Comparison of ENCODE assay signal across 1 mouse cellular context in the genomic region with DNA sequence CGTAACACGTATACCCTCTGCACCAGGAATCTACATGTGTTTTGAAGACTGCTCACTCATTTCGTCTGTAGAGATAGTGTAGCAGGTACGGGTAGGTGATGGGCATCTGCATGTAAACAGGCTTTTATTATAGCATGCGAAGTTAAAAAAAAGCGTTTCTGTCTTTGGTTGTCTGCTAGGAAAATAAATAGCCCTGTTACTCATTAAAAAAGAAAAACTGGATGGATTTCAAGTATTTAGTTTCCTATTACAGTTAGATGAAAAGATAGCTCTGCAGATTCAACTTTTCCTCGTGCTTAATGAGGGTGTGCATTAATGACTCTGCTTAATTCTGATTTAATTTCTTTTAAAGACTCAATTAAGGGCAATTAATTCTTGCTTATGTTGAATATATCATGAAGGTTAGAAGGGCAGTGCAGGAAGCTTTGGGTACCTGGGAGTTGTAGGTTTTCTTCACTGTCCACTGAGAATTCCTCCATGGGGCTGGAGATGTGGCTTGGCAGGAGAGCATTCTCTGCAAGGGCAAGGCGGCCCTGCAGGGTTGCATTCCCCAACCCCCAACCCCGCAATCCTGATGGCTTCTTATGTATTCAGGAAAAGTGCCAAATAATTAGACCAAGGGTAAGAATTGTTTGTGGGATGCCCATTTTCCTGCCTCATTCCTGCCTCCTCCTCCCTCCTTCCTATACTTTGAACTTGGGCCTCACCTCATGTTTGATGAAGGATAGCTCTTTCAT.
TF ChIP-seq lines count a peak whose summit lies in the region.

No protein-coding gene starts in this region.

TF ChIP-seq in MEL, 35 proteins besides CTCF, POLR2A, EP300 and RAD21 (continued from another document):
- TF ChIP-seq MEF2A (IDR thresholded peaks at IDR 0.05; ENCODE audit: extremely low read depth, insufficient replicate concordance, low read depth, low read length, poor library complexity, severe bottlenecking) (peak; percentile 23; the same call in 1 of the 2 replicates), MYC (IDR thresholded peaks at IDR 0.05; ENCODE audit: low read depth, low read length) (peak; percentile 49; the same call in 1 of the 2 replicates), ELF1 (IDR thresholded peaks at IDR 0.05; ENCODE audit: low read depth, low read length) (no peak), USF1 (IDR thresholded peaks at IDR 0.05; ENCODE audit: low read depth, low read length) (no peak), MYB (IDR thresholded peaks at IDR 0.05; ENCODE audit: low read depth, low read length) (peak; percentile 67), NRF1 (IDR thresholded peaks at IDR 0.05; ENCODE audit: insufficient read depth, low read depth, low read length, poor library complexity, severe bottlenecking) (no peak), POLR2AphosphoS5 (IDR thresholded peaks at IDR 0.05; ENCODE audit: borderline replicate concordance, low read depth, low read length) (no peak), TAL1 (IDR thresholded peaks at IDR 0.05; ENCODE audit: low read length) (no peak), GATA1 (IDR thresholded peaks at IDR 0.05; ENCODE audit: low read depth, low read length) (peak; percentile 20; the same call in 1 of the 2 replicates), CHD1 (IDR thresholded peaks at IDR 0.05; ENCODE audit: low read depth, low read length) (no peak), POLR2AphosphoS2 (IDR thresholded peaks at IDR 0.05; ENCODE audit: low read length) (no peak), ETS1 (IDR thresholded peaks at IDR 0.05; ENCODE audit: low read depth, low read length) (peak; percentile 63), ZNF384 (IDR thresholded peaks at IDR 0.05; ENCODE audit: low read depth, low read length) (peak; percentile 66), MAZ (IDR thresholded peaks at IDR 0.05; ENCODE audit: low read depth, low read length) (no peak), TCF12 (IDR thresholded peaks at IDR 0.05; ENCODE audit: low read depth, low read length) (peak; percentile 38; the same call in 1 of the 2 replicates), RCOR1 (IDR thresholded peaks at IDR 0.05; ENCODE audit: low read depth, low read length) (peak; percentile 62), NELFE (IDR thresholded peaks at IDR 0.05; ENCODE audit: low read depth, low read length) (no peak; the same call in 1 of the 2 replicates), HCFC1 (IDR thresholded peaks at IDR 0.05; ENCODE audit: low read depth, low read length) (no peak), BHLHE40 (IDR thresholded peaks at IDR 0.05; ENCODE audit: borderline replicate concordance, low read depth, low read length) (peak; percentile 55), JUND (IDR thresholded peaks at IDR 0.05; ENCODE audit: low read depth, low read length) (no peak)
TF ChIP-seq in MEL: peak in this region for 13.
